8 mouse cellular contexts compared by ENCODE assay signal in the genomic region with DNA sequence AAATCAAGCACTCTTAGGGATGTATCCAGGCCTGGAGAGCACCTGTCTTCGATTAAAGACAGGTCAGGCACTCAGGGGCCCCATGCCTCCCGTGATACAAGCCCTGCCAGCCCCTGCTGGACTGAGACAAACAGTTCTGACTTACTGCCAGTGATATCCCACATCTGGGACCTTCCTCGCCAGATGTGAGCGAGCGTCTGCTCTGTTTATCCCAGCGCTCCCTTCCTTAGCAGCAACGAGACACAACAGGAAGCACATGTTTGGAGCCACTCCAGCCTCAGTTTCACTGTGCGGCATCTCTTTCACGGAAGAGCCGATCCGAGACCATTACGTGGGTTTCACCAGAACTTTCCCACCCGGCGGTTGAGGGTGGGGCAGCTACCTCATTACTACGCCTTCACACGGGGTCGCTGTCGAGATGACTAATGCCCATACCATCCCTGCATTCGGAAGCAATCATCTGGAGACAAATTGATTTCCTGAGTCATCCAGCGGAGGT. TPM values are rescaled to one million over a fixed set of nuclear protein-coding genes. Genes with fewer than 3 reads are reported as not detected.
DNase-seq lines count a peak whose midpoint lies in the region; ATAC-seq and TF ChIP-seq lines count a peak whose summit lies in the region.

No protein-coding gene starts in this region.

- H3K9me3 ChIP-seq in embryonic facial prominence, embryonic 12.5 days: no peaks in the 10 kb centered on the region; the same call in 1 of the 2 replicates
- no peaks in the 10 kb centered on the region for H3K9me3 ChIP-seq in heart, embryonic 11.5 days (replicated peaks; ENCODE audit: control insufficient read depth, low read length)
- no peaks in the 10 kb centered on the region for H3K9me3 ChIP-seq in kidney, postnatal 0 days (replicated peaks; ENCODE audit: low read length)

- H3K9ac ChIP-seq in embryonic facial prominence, embryonic 12.5 days: no peak overlapping the region
- H3K9ac ChIP-seq in heart, embryonic 11.5 days (ENCODE audit: low read depth, low read length): no peak overlapping the region
- H3K9ac ChIP-seq in kidney, postnatal 0 days (ENCODE audit: low read depth, low read length): no peak overlapping the region

- 0 out of 2 replicates have a peak overlapping the region, but pooled peaks have one; percentile 14 for H3K4me3 ChIP-seq in embryonic facial prominence, embryonic 12.5 days
- peak overlapping the region; percentile 0; the same call in 1 of the 2 replicates for H3K4me3 ChIP-seq in heart, embryonic 11.5 days (ENCODE audit: low read depth, low read length)
- peak overlapping the region; percentile 20; the same call in 1 of the 2 replicates for H3K4me3 ChIP-seq in kidney, postnatal 0 days (replicated peaks; ENCODE audit: low read depth, low read length)
- H3K4me3 ChIP-seq in cerebellum, adult 2 months (replicated peaks; ENCODE audit: insufficient read depth, low read depth, low read length): no peak overlapping the region

- 19% methylated on average over 20 of the region's 20 CpGs for WGBS in embryonic facial prominence, embryonic 12.5 days
- WGBS in heart, embryonic 11.5 days (ENCODE audit: insufficient replicate concordance): 27% methylated on average over 20 of the region's 20 CpGs
- WGBS in kidney, postnatal 0 days: 11% methylated on average over 20 of the region's 20 CpGs
- 22% methylated on average over 20 of the region's 20 CpGs for WGBS in cerebellum, adult 2 months

- no peak for TF ChIP-seq POLR2A in cerebellum, adult 2 months (IDR thresholded peaks at IDR 0.05; ENCODE audit: borderline replicate concordance, insufficient read depth, low read length)

- ATAC-seq in embryonic facial prominence, embryonic 12.5 days (ENCODE audit: insufficient number of reproducible peaks, insufficient read depth, low FRiP score, low TSS enrichment): peak; percentile 25; the same call in 1 of the 2 replicates
- ATAC-seq in heart, embryonic 11.5 days (replicated peaks; ENCODE audit: insufficient number of reproducible peaks, low FRiP score, low TSS enrichment): no peak
- no peak for ATAC-seq in kidney, postnatal 0 days (replicated peaks; ENCODE audit: low FRiP score, low read depth)

- H3K4me1 ChIP-seq in embryonic facial prominence, embryonic 12.5 days: peaks cover 37% of the 10 kb centered on the region
- H3K4me1 ChIP-seq in heart, embryonic 11.5 days (ENCODE audit: control insufficient read depth, insufficient read depth, low read length): peaks cover 5% of the 10 kb centered on the region; the same call in 1 of the 2 replicates
- peaks cover 28% of the 10 kb centered on the region for H3K4me1 ChIP-seq in kidney, postnatal 0 days (replicated peaks; ENCODE audit: insufficient read depth, low read length)
- no peaks in the 10 kb centered on the region for H3K4me1 ChIP-seq in cerebellum, adult 2 months (ENCODE audit: control insufficient read depth, insufficient read depth, low read length)

- H3K27ac ChIP-seq in embryonic facial prominence, embryonic 12.5 days: peak overlapping the region; percentile 55
- no peak overlapping the region for H3K27ac ChIP-seq in heart, embryonic 11.5 days (ENCODE audit: low read depth, low read length)
- no peak overlapping the region for H3K27ac ChIP-seq in kidney, postnatal 0 days
- H3K27ac ChIP-seq in cerebellum, adult 2 months (ENCODE audit: insufficient read depth, low read length): no peak overlapping the region

- peak; percentile 85 for DNase-seq in NIH3T3 (ENCODE audit: low read depth)
- DNase-seq in kidney, postnatal 0 days (ENCODE audit: low spot score): peak; percentile 58
- peak; percentile 73 for DNase-seq in mesoderm, embryonic 11.5 days (ENCODE audit: low read depth, low spot score)
- DNase-seq in layer of hippocampus, adult 18-20 months (ENCODE audit: low spot score in 2 of 2): no peak
- no peak for DNase-seq in cerebellum, adult 2 months
- no peak for DNase-seq in ovary, postnatal 10 days (ENCODE audit: low spot score)

- TF ChIP-seq CTCF in kidney, postnatal 0 days (IDR thresholded peaks at IDR 0.05; ENCODE audit: low read depth): no peak
- no peak for TF ChIP-seq CTCF in cerebellum, adult 2 months (IDR thresholded peaks at IDR 0.05; ENCODE audit: borderline replicate concordance, insufficient read depth, low read depth, low read length)

- H3K36me3 ChIP-seq in embryonic facial prominence, embryonic 12.5 days: no peaks in the 10 kb centered on the region
- no peaks in the 10 kb centered on the region for H3K36me3 ChIP-seq in heart, embryonic 11.5 days (ENCODE audit: control insufficient read depth, insufficient read depth, low read length)
- no peaks in the 10 kb centered on the region for H3K36me3 ChIP-seq in kidney, postnatal 0 days (ENCODE audit: insufficient read depth, low read length)

- peak overlapping the region; percentile 44 for H3K4me2 ChIP-seq in embryonic facial prominence, embryonic 12.5 days (replicated peaks)
- H3K4me2 ChIP-seq in heart, embryonic 11.5 days: peak overlapping the region; percentile 38
- H3K4me2 ChIP-seq in kidney, postnatal 0 days (ENCODE audit: low read length): peak overlapping the region; percentile 52

- no peaks in the 10 kb centered on the region for H3K27me3 ChIP-seq in embryonic facial prominence, embryonic 12.5 days
- H3K27me3 ChIP-seq in heart, embryonic 11.5 days (ENCODE audit: control insufficient read depth, insufficient read depth, low read length): no peaks in the 10 kb centered on the region
- H3K27me3 ChIP-seq in kidney, postnatal 0 days (ENCODE audit: insufficient read depth, low read length): no peaks in the 10 kb centered on the region
- no peaks in the 10 kb centered on the region for H3K27me3 ChIP-seq in cerebellum, adult 2 months (ENCODE audit: control insufficient read depth, insufficient read depth, low read length)

RNA-seq across cellular contexts. Expression of gene F2rl1, which starts 23.3 kb away (rescaled TPM):
- polyA plus RNA-seq in embryonic facial prominence, embryonic 12.5 days (2016; fragmentation: Nextera tagmentation; extraction: Ambion mirVana): 0.73 and 0.82 TPM in 2 replicates
- polyA plus RNA-seq in heart, embryonic 11.5 days (2014; fragmentation: Nextera tagmentation; extraction: Ambion mirVana): 0.20 TPM in 1 of 2 replicates, not detected in the other
- polyA plus RNA-seq in kidney, postnatal 0 days (2015; fragmentation: Nextera tagmentation; extraction: Ambion mirVana): 10.4 and 10.7 TPM in 2 replicates
- under 1 TPM; 0.15 to 0.22 TPM for total RNA-seq in layer of hippocampus, adult 18-20 months (2021)
- polyA plus RNA-seq in cerebellum, adult 2 months (2012; rRNA removed): 0.13 and 0.29 TPM in 2 replicates

Comparison
In these comparisons a context has a peak if more than half of its experiments do, and no peak if none do; other contexts are left out.
1. DNase-seq: peak in NIH3T3 (single experiment), kidney, postnatal 0 days (single experiment) and mesoderm, embryonic 11.5 days (single experiment); none in layer of hippocampus, adult 18-20 months (0 of 2), cerebellum, adult 2 months (0 of 2) and ovary, postnatal 10 days (single experiment).
2. Peak in every context shown above with its lines, with median percentiles within 50 percentile points of each other: H3K4me2 ChIP-seq.